ENCODE assay signal across 10 mouse cellular contexts in the genomic region with DNA sequence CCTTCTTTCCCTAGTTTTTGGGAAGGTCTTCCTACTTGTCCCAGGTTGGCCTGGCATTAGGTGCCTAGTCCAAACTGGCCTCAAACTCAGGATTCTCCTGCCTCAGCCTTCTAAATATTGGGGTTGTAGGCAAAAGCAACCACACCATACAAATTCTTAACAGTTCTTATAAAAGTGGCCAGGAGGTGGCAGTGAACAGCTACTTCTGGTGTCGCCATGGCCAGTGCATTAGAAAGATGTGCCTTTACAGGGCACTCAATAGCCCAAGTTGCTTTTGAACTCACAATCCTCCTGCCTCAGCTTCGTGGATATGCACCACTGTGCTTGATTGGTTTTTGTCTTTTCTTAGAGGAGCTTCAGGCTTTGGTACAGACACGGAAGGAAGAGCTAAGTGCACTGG. TPM values are rescaled to one million over a fixed set of nuclear protein-coding genes. Genes with fewer than 3 reads are reported as not detected.
DNase-seq lines count a peak whose midpoint lies in the region; ATAC-seq and TF ChIP-seq lines count a peak whose summit lies in the region.
"Had no signal": no experiment of that assay in that cellular context is flagged by ENCODE, and none has a peak within 500 bp of the region (broad histone marks: within the 10 kb centered on the region; RNA-seq: fewer than 3 reads in every experiment).

No protein-coding gene starts in this region.

- DNase-seq in hindbrain, embryonic 11.5 days (ENCODE audit: low spot score) = peak; percentile 45
- DNase-seq in spleen, adult 2 months (ENCODE audit: low read depth in 1 of 2, low spot score in 2 of 2) = no peak
- DNase-seq in spleen, adult 12 weeks (ENCODE audit: low spot score) = no peak
- no peak for DNase-seq in limb, embryonic 10.5 days (ENCODE audit: low spot score)

- H3K4me1 ChIP-seq in hindbrain, embryonic 11.5 days (replicated peaks; ENCODE audit: control insufficient read depth, insufficient read depth, low read length) = no peaks in the 10 kb centered on the region
- H3K4me1 ChIP-seq in hindbrain, embryonic 16.5 days (ENCODE audit: control insufficient read depth, insufficient read depth, low read depth, low read length) = no peaks in the 10 kb centered on the region
- H3K4me1 ChIP-seq in spleen, adult 2 months (ENCODE audit: control insufficient read depth, insufficient read depth, insufficient read length) = no peaks in the 10 kb centered on the region
- no peaks in the 10 kb centered on the region for H3K4me1 ChIP-seq in cortical plate, adult 2 months (ENCODE audit: control insufficient read depth, insufficient read depth, low read length)
- H3K4me1 ChIP-seq in small intestine, adult 2 months (ENCODE audit: control insufficient read depth, insufficient read depth, insufficient read length, low read length) = peaks cover 4% of the 10 kb centered on the region; the same call in 1 of the 2 replicates
- H3K4me1 ChIP-seq in limb, embryonic 10.5 days = peaks cover 5% of the 10 kb centered on the region; the same call in 1 of the 2 replicates
- H3K4me1 ChIP-seq: lung, embryonic 15.5 days had no signal

- H3K27ac ChIP-seq in hindbrain, embryonic 11.5 days (ENCODE audit: low read depth, low read length) = no peak overlapping the region
- H3K27ac ChIP-seq in hindbrain, embryonic 16.5 days (ENCODE audit: low read depth, low read length) = no peak overlapping the region
- H3K27ac ChIP-seq in spleen, adult 2 months (ENCODE audit: insufficient read depth, low read length) = no peak overlapping the region
- no peak overlapping the region for H3K27ac ChIP-seq in cortical plate, adult 2 months (ENCODE audit: insufficient read depth, low read length)
- H3K27ac ChIP-seq in small intestine, adult 2 months (ENCODE audit: insufficient read depth, low read depth, low read length) = no peak overlapping the region
- no peak overlapping the region for H3K27ac ChIP-seq in limb, embryonic 10.5 days
- H3K27ac ChIP-seq: hindbrain, embryonic 13.5 days; lung, embryonic 15.5 days had no signal

- TF ChIP-seq POLR2A in spleen, adult 2 months (IDR thresholded peaks at IDR 0.05; ENCODE audit: low read depth, low read length) = no peak
- no peak for TF ChIP-seq POLR2A in cortical plate, adult 2 months (IDR thresholded peaks at IDR 0.05; ENCODE audit: extremely low read depth, insufficient read depth, low read length)
- TF ChIP-seq POLR2A in small intestine, adult 2 months (IDR thresholded peaks at IDR 0.05; ENCODE audit: low read depth, low read length) = no peak

- H3K9ac ChIP-seq in hindbrain, embryonic 11.5 days (ENCODE audit: low read depth, low read length) = no peak overlapping the region
- H3K9ac ChIP-seq in hindbrain, embryonic 16.5 days (ENCODE audit: low read depth, low read length) = no peak overlapping the region
- H3K9ac ChIP-seq: hindbrain, embryonic 13.5 days; lung, embryonic 15.5 days had no signal

- no peak overlapping the region for H3K4me2 ChIP-seq in hindbrain, embryonic 11.5 days (replicated peaks; ENCODE audit: low read depth, low read length)
- no peak overlapping the region for H3K4me2 ChIP-seq in hindbrain, embryonic 16.5 days (ENCODE audit: low read length)
- H3K4me2 ChIP-seq: hindbrain, embryonic 13.5 days; lung, embryonic 15.5 days had no signal

- no peaks in the 10 kb centered on the region for H3K27me3 ChIP-seq in hindbrain, embryonic 11.5 days (ENCODE audit: control insufficient read depth, insufficient read depth, low read length)
- no peaks in the 10 kb centered on the region for H3K27me3 ChIP-seq in hindbrain, embryonic 16.5 days (replicated peaks; ENCODE audit: control insufficient read depth, insufficient read depth, low read length)
- no peaks in the 10 kb centered on the region for H3K27me3 ChIP-seq in spleen, adult 2 months (ENCODE audit: control insufficient read depth, insufficient read depth, low read length)
- no peaks in the 10 kb centered on the region for H3K27me3 ChIP-seq in small intestine, adult 2 months (ENCODE audit: control insufficient read depth, insufficient read depth, low read length)
- H3K27me3 ChIP-seq in limb, embryonic 10.5 days (ENCODE audit: low read depth, poor library complexity, severe bottlenecking) = peaks cover 13% of the 10 kb centered on the region; the same call in 1 of the 2 replicates
- H3K27me3 ChIP-seq: lung, embryonic 15.5 days had no signal

- H3K9me3 ChIP-seq in hindbrain, embryonic 11.5 days (ENCODE audit: control insufficient read depth, low read length) = no peaks in the 10 kb centered on the region
- H3K9me3 ChIP-seq in hindbrain, embryonic 16.5 days (ENCODE audit: control insufficient read depth, low read length) = no peaks in the 10 kb centered on the region
- no peaks in the 10 kb centered on the region for H3K9me3 ChIP-seq in limb, embryonic 10.5 days (replicated peaks)
- H3K9me3 ChIP-seq: hindbrain, embryonic 13.5 days; lung, embryonic 15.5 days had no signal

- H3K36me3 ChIP-seq in hindbrain, embryonic 11.5 days (ENCODE audit: control insufficient read depth, insufficient read depth, low read length) = no peaks in the 10 kb centered on the region
- no peaks in the 10 kb centered on the region for H3K36me3 ChIP-seq in hindbrain, embryonic 16.5 days (ENCODE audit: control insufficient read depth, insufficient read depth, low read length)
- no peaks in the 10 kb centered on the region for H3K36me3 ChIP-seq in spleen, adult 2 months (ENCODE audit: control insufficient read depth, insufficient read depth, low read length)
- no peaks in the 10 kb centered on the region for H3K36me3 ChIP-seq in small intestine, adult 2 months (ENCODE audit: control insufficient read depth, insufficient read depth, low read length)
- no peaks in the 10 kb centered on the region for H3K36me3 ChIP-seq in limb, embryonic 10.5 days
- H3K36me3 ChIP-seq: hindbrain, embryonic 13.5 days; lung, embryonic 15.5 days had no signal

- no peak overlapping the region for H3K4me3 ChIP-seq in hindbrain, embryonic 11.5 days (ENCODE audit: low read depth, low read length)
- no peak overlapping the region for H3K4me3 ChIP-seq in hindbrain, embryonic 16.5 days (ENCODE audit: low read length)
- H3K4me3 ChIP-seq in spleen, adult 2 months (ENCODE audit: extremely low read depth, insufficient read depth, insufficient read length) = no peak overlapping the region
- H3K4me3 ChIP-seq in cortical plate, adult 2 months (ENCODE audit: insufficient read depth, low read length) = no peak overlapping the region
- H3K4me3 ChIP-seq in small intestine, adult 2 months (ENCODE audit: low read depth, low read length) = no peak overlapping the region
- no peak overlapping the region for H3K4me3 ChIP-seq in limb, embryonic 10.5 days
- H3K4me3 ChIP-seq: hindbrain, embryonic 13.5 days; lung, embryonic 15.5 days had no signal

- WGBS in hindbrain, embryonic 11.5 days = 35% methylated on average over 3 of the region's 3 CpGs
- 23% methylated on average over 3 of the region's 3 CpGs for WGBS in hindbrain, embryonic 16.5 days
- whole genome bisulfite sequencing in spleen, adult 2 months = 35% methylated on average over 3 of the region's 3 CpGs
- 19% methylated on average over 3 of the region's 3 CpGs for WGBS in small intestine, adult 2 months
- WGBS in limb, embryonic 10.5 days = 33% methylated on average over 3 of the region's 3 CpGs

- no peak for ATAC-seq in hindbrain, embryonic 11.5 days (ENCODE audit: low FRiP score)
- ATAC-seq in hindbrain, embryonic 16.5 days = no peak
- no peak for ATAC-seq in activated CD4-positive, CD25-positive, alpha-beta regulatory T cell, adult 4 months

- TF ChIP-seq CTCF in spleen, adult 2 months (IDR thresholded peaks at IDR 0.05; ENCODE audit: extremely low read depth, insufficient read depth, insufficient read length, insufficient replicate concordance) = 0 out of 2 replicates have a peak, but pooled peaks have one; percentile 24
- peak; percentile 58 for TF ChIP-seq CTCF in cortical plate, adult 2 months (IDR thresholded peaks at IDR 0.05; ENCODE audit: extremely low read depth, insufficient read depth, low read length)
- TF ChIP-seq CTCF in small intestine, adult 2 months (IDR thresholded peaks at IDR 0.05; ENCODE audit: extremely low read depth, insufficient read length, insufficient replicate concordance, low read depth, low read length) = peak; percentile 61; the same call in 1 of the 2 replicates

RNA-seq across cellular contexts. Expression of a gene that starts 6.0 kb away (rescaled TPM):
- 37.6 and 50.0 TPM in 2 replicates for polyA plus RNA-seq in hindbrain, embryonic 11.5 days (2014; fragmentation: Nextera tagmentation; extraction: Ambion mirVana)
- polyA plus RNA-seq in hindbrain, embryonic 16.5 days (2015; fragmentation: Nextera tagmentation; extraction: Ambion mirVana) = 35.3 and 44.6 TPM in 2 replicates
- polyA plus RNA-seq in spleen, adult 2 months (2012; rRNA removed) = 18.3 and 21.8 TPM in 2 replicates
- polyA plus RNA-seq in cortical plate, adult 2 months (2012; rRNA removed) = 29.1 and 30.0 TPM in 2 replicates
- polyA plus RNA-seq in small intestine, adult 2 months (2012; rRNA removed) = 4.7 and 8.0 TPM in 2 replicates
- polyA plus RNA-seq in limb, embryonic 10.5 days (2016; fragmentation: Nextera tagmentation; extraction: Ambion mirVana) = 46.1 and 49.1 TPM in 2 replicates
- polyA plus RNA-seq in activated CD4-positive, CD25-positive, alpha-beta regulatory T cell, adult 4 months (2017; shearing (Covaris generic)) = 1 to 10 TPM; 8.6 to 8.7 TPM

RNA-seq across cellular contexts. Expression of a gene that starts 12.5 kb away (rescaled TPM):
- not detected in 2 replicates for polyA plus RNA-seq in hindbrain, embryonic 11.5 days (2014; fragmentation: Nextera tagmentation; extraction: Ambion mirVana)
- polyA plus RNA-seq in hindbrain, embryonic 16.5 days (2015; fragmentation: Nextera tagmentation; extraction: Ambion mirVana) = not detected in 2 replicates
- not detected in 2 replicates for polyA plus RNA-seq in spleen, adult 2 months (2012; rRNA removed)
- polyA plus RNA-seq in cortical plate, adult 2 months (2012; rRNA removed) = not detected in 2 replicates
- not detected in 2 replicates for polyA plus RNA-seq in small intestine, adult 2 months (2012; rRNA removed)
- polyA plus RNA-seq in limb, embryonic 10.5 days (2016; fragmentation: Nextera tagmentation; extraction: Ambion mirVana) = not detected in 2 replicates
- polyA plus RNA-seq in activated CD4-positive, CD25-positive, alpha-beta regulatory T cell, adult 4 months (2017; shearing (Covaris generic)) = not detected
- polyA plus RNA-seq: hindbrain, embryonic 13.5 days; lung, embryonic 15.5 days had no signal

RNA-seq across cellular contexts. Expression of a gene that starts 21.9 kb away (rescaled TPM):
- polyA plus RNA-seq in hindbrain, embryonic 11.5 days (2014; fragmentation: Nextera tagmentation; extraction: Ambion mirVana) = 2.0 and 2.7 TPM in 2 replicates
- polyA plus RNA-seq in hindbrain, embryonic 16.5 days (2015; fragmentation: Nextera tagmentation; extraction: Ambion mirVana) = 2.1 and 2.4 TPM in 2 replicates
- polyA plus RNA-seq in spleen, adult 2 months (2012; rRNA removed) = 1.0 and 2.8 TPM in 2 replicates
- polyA plus RNA-seq in cortical plate, adult 2 months (2012; rRNA removed) = 0.54 and 1.1 TPM in 2 replicates
- 3.3 and 3.6 TPM in 2 replicates for polyA plus RNA-seq in small intestine, adult 2 months (2012; rRNA removed)
- polyA plus RNA-seq in limb, embryonic 10.5 days (2016; fragmentation: Nextera tagmentation; extraction: Ambion mirVana) = 0.54 TPM in 1 of 2 replicates, not detected in the other
- polyA plus RNA-seq in activated CD4-positive, CD25-positive, alpha-beta regulatory T cell, adult 4 months (2017; shearing (Covaris generic)) = not detected
